Mouse (Mus musculus) neutrophil, adult 59 days (primary cell): Measurements from ENCODE around the gene Phkg2. TPM values are rescaled to one million over a fixed set of nuclear protein-coding genes. Genes with fewer than 3 reads are reported as not detected.

Experiments
- total RNA-seq, 2 experiments: library from RNA; stranded (reverse); gene quantifications; 1 replicate in 1 of 2; 2 replicates in 1 of 2; pipeline ENCODE4 v1.2.4; 2023

Phkg2 gene
- total RNA-seq = 100 to 1,000 TPM; 104 to 116 TPM

DNA sequence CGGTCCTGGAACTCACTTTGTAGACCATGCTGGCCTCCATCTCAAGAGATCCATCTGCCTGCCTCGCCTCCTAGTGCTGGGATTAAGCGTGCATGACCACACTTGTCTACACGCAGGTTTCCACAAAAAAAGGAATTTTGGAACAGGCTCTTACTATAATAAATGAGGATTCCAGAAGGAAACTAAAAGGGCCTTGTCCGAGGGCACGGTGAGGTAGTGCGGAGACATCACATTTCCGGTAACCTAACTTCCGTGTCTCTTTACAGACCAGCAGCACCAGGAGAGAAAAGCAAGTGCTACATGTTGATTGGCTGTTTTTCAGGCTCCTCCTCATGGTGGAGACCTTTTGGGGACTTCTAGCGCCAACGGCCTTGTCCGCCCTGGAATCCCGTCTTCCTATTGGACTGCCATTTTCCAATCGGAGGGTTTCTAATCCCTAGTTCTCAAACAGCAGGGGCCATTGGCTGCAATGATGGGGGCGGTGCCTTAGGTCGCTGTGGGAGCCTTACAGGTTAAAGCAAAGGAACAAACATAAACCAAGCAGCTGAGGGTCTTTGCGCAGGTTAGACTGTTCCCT lies at the start of gene Phkg2:
Gene Phkg2, plus strand, starts transcription at position 446 of the 577 bp plus-strand sequence.

DNA sequence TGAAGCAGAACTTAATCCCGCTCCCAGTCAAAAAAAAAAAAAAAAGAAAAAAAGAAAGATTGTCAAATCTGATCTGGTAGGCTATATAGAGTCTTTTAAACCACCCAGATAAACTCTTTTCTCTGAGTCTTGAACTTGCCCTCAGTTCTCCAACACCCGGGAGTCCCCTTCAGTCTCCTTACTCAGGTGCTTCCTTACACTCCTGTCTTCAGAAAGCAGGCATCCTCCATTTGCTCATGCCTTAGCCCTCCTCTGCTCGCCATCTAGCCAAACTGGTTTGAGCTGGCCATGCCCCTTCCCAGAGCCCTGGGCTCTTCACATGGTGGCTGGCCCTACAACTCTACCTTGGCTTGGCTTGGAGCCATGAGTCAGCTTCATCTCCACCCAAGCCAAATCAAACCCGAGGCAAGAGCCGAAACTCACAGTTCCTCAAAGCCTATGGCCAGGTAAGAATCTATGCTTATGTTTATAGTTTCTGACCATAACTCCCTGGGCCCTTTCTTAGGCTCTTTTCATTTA lies 11.7 kb upstream of the Phkg2 start, which contains the start of gene Tmem265:
Gene Tmem265, plus strand, starts transcription at position 51 of the 519 bp plus-strand sequence.

DNA sequence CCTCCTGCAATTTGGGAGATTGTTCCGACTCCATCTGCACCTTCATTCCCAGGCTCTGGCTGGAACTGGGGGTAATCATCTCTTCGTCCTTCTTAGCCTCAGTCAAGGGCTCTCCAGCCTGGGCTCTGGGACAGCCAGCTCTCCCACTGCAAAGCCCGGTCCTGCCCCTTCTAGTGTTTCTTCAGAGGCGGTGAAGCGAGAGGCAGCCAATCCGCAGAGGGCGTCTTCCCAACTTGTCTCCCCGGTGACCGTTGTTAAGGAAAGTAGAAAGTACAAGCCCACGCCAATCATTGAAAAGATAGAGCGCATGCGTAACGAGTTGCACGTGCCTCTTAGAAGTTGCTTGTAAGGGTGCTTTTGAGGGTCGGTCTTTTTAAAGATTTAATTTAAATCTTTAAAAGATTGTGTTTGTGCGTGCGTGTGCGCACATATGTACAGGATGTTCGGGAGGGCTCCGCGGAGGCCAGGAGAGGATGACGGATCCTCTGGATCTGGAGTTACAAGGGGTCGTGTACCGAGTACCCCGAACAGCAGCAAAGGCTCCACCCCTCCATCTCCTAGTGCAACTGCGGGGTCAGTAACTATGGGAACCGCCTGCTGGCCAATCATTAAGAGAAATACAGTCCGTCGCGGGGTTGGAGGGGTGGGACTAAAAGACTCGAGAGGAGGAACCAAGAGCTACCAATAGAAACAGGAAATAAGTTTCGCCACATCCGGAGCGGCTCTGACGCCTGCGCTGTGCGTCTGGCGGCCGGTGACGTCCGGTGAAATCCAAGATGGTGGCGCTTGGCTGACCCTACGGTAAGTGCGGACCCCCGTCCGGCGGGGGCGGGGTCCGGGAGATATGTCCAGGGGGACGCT lies 15.1 kb downstream of the Phkg2 start, which contains the start of the genes Ccdc189 and Rnf40:
Gene Ccdc189, minus strand, starts transcription at position 585 of the 861 bp plus-strand sequence.
Gene Rnf40, plus strand, starts transcription at position 757 of the 861 bp plus-strand sequence.

DNA sequence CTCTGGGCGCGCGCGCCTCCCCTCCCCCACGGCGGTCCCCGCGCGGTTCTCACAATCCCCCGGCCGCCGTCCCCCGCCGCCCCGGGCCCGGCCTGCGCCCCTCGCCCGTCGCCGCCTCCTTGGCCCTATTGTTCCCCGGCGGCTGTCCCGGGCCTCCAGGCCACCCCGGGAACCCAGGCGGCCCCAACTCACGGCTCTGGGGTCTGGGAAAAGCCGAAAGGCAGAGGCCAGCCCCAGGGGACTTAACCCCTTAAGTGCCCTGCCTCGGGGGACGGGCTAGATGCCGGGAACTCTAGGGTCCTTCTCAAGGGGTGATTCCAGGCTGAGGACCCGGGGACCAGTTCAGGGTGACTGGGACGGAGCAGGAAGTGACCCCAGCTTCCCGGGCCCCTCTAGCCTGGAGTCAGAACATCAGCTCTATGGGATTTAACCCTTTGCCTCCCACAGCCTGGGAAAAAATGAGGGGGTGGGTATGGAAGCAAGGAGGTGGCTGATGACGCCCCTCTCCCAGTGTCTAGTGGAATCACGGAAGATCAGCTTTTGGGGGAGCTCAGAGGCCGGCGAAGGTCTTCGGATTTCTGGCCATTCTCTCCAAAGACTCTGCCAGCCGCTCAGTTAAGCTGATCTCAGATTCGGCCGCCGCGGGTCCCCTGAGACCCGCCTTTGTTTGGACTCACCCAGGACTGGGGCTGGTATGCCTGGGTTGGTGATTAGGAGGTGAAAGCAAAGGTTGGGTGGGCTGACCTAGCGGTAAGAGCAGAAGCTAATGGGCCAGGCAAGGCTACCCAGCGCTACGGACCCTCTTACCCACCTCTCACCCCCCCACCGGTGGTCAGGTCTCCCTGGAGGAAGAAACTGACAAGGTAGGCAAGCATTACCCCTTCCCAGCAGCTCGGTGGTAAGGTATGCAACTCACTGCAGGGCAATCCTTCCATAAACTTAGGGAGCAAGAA lies 42.0 kb downstream of the Phkg2 start, which contains the start of gene Zfp629:
Gene Zfp629, minus strand, starts transcription at position 907 of the 953 bp plus-strand sequence.

Other genes starting within 250 kb of the Phkg2 start
- gene Zfp768, start 227.8 kb upstream of the Phkg2 start, total RNA-seq = 1 to 10 TPM; 7.0 to 9.0 TPM
- 1 to 10 TPM; 6.7 to 6.8 TPM for gene Zfp747, start 197.3 kb upstream of the Phkg2 start, total RNA-seq
- gene 9130019O22Rik, start 186.2 kb upstream of the Phkg2 start, total RNA-seq = 1 to 10 TPM; 1.1 to 3.0 TPM
- gene E430018J23Rik, start 179.7 kb upstream of the Phkg2 start, total RNA-seq = 1 to 10 TPM; 1.7 to 2.0 TPM
- gene Zfp764, start 166.5 kb upstream of the Phkg2 start, total RNA-seq = 1 to 10 TPM; 3.0 to 3.9 TPM
- gene Zfp688, start 151.3 kb upstream of the Phkg2 start, total RNA-seq = 10 to 100 TPM; 11.8 to 13.5 TPM
- 1 to 10 TPM; 1.4 to 3.0 TPM for gene Zfp689, start 124.2 kb upstream of the Phkg2 start, total RNA-seq
- gene Prr14, start 113.7 kb upstream of the Phkg2 start, total RNA-seq = 100 to 1,000 TPM; 127 to 135 TPM
- gene Fbrs, start 94.1 kb upstream of the Phkg2 start, total RNA-seq = 100 to 1,000 TPM; 244 to 257 TPM
- gene Srcap, start 61.4 kb upstream of the Phkg2 start, total RNA-seq = 10 to 100 TPM; 74.2 to 78.1 TPM
- gene Gm42715, start 53.8 kb upstream of the Phkg2 start, total RNA-seq = 10 to 100 TPM; 20.3 to 21.7 TPM
- not detected for gene Tmem265, start 11.9 kb upstream of the Phkg2 start, total RNA-seq
- gene Ccdc189, start 15.3 kb downstream of the Phkg2 start, total RNA-seq = 10 to 100 TPM; 16.7 to 19.2 TPM
- gene Rnf40, start 15.4 kb downstream of the Phkg2 start, total RNA-seq = 100 to 1,000 TPM; 158 to 167 TPM
- gene Zfp629, start 42.5 kb downstream of the Phkg2 start, total RNA-seq = 1 to 10 TPM; 2.3 to 5.2 TPM
- 10 to 100 TPM; 34.8 to 46.5 TPM for gene Bcl7c, start 135.6 kb downstream of the Phkg2 start, total RNA-seq
- not detected for gene Ctf1, start 139.4 kb downstream of the Phkg2 start, total RNA-seq
- gene Ctf2, start 158.8 kb downstream of the Phkg2 start, total RNA-seq = not detected
- 1 to 10 TPM; 6.0 to 7.0 TPM for gene Fbxl19, start 171.2 kb downstream of the Phkg2 start, total RNA-seq
- 10 to 100 TPM; 27.2 to 29.1 TPM for gene Orai3, start 196.5 kb downstream of the Phkg2 start, total RNA-seq
- 10 to 100 TPM; 30.9 to 31.9 TPM for gene Setd1a, start 203.3 kb downstream of the Phkg2 start, total RNA-seq
- under 1 TPM in 1 of 2 experiments, not detected in 1; 0.84 TPM for gene Gm49388, start 212.3 kb downstream of the Phkg2 start, total RNA-seq
- 10 to 100 TPM; 12.8 to 15.1 TPM for gene Hsd3b7, start 227.3 kb downstream of the Phkg2 start, total RNA-seq